Mouse (Mus musculus) neural tube, embryonic 10.5 days (tissue): ENCODE measurements around the gene Cdc37l1.

Experiments
- DNase-seq: peaks from one replicate; pipeline ENCODE4 v3.0.0-alpha.2; 2017; ENCODE audit warnings: low spot score; ENCODE audit errors: extremely low spot score

Cdc37l1 gene

GRCm38 (mm10) chr19:29046961-29047333 is 56.8 kb downstream of the Cdc37l1 start:
- no peak for DNase-seq

GRCm38 (mm10) chr19:29047334-29048170 is 57.4 kb downstream of the Cdc37l1 start, which contains the start of gene Ak3:
Gene Ak3, minus strand, starts transcription at chr19:29047961.
- DNase-seq, result peak; percentile 81

GRCm38 (mm10) chr19:29049401-29050075 is 59.4 kb downstream of the Cdc37l1 start:
- DNase-seq, result no peak

GRCm38 (mm10) chr19:29050186-29050980 is 60.2 kb downstream of the Cdc37l1 start:
- no peak for DNase-seq

- DNase-seq, result no peak
Measured at GRCm38 (mm10) chr19:29052786-29053185, 62.6 kb downstream of the Cdc37l1 start.

GRCm38 (mm10) chr19:29054594-29054993 is 64.4 kb downstream of the Cdc37l1 start:
- DNase-seq, result no peak

GRCm38 (mm10) chr19:29055469-29055868 is 65.3 kb downstream of the Cdc37l1 start:
- DNase-seq, result no peak

GRCm38 (mm10) chr19:29058741-29059140 is 68.6 kb downstream of the Cdc37l1 start:
- DNase-seq, result no peak

GRCm38 (mm10) chr19:29059688-29060087 is 69.5 kb downstream of the Cdc37l1 start:
- DNase-seq, result no peak

- DNase-seq, result no peak
Measured at GRCm38 (mm10) chr19:29060299-29060698, 70.1 kb downstream of the Cdc37l1 start.

GRCm38 (mm10) chr19:29063009-29063408 is 72.9 kb downstream of the Cdc37l1 start:
- DNase-seq, result no peak

- DNase-seq, result peak; percentile 94
Measured at GRCm38 (mm10) chr19:29063577-29064363, 73.6 kb downstream of the Cdc37l1 start.

- DNase-seq, result no peak
Measured at GRCm38 (mm10) chr19:29064451-29065102, 74.4 kb downstream of the Cdc37l1 start.

- DNase-seq, result peak; percentile 36
Measured at GRCm38 (mm10) chr19:29066981-29067471, 76.9 kb downstream of the Cdc37l1 start.

- no peak for DNase-seq
Measured at GRCm38 (mm10) chr19:29069195-29069594, 79.0 kb downstream of the Cdc37l1 start.

GRCm38 (mm10) chr19:29074802-29075201 is 84.7 kb downstream of the Cdc37l1 start:
- no peak for DNase-seq
